Mouse (Mus musculus) frontal cortex, adult (tissue): ENCODE measurements around the gene Ano4.
"Not testable (repeated sequence)": the region's sequence is repeated elsewhere in the genome, so short reads cannot be mapped to it uniquely, and the experiment has no call there.

ENCODE experiments used
- ATAC-seq: cut with Nextera tagmentation; 2 replicates; pipeline ENCODE4 v1.9.2; 2017; ENCODE audit warnings: mild to moderate bottlenecking, moderate library complexity, mixed read lengths; ENCODE audit not compliant: low TSS enrichment

Ano4 gene

DNA sequence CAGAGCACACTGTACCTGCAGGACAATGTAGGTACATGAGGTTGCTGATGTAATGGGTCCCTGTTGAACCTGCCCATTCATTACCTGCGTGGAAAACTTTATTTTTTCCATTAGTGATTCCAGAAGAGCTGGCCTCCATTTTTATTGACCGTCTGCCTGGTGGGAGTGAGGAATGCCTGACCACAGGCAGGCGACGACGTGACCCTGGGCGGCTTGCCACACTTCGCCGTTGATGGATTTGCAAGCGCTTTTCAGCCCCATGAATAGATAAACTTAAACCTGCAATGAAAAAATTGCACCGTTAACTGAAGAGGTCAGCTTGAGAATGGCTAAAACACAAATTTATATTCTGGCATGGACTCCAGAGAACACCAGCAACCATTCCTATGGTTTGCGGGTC is 195.4 kb downstream of the Ano4 start:
- no peak for ATAC-seq

- no peak for ATAC-seq
These were observed 223.2 kb downstream of the Ano4 start for GRCm38 (mm10) chr10:89121391-89121790.

- ATAC-seq = no peak
These were observed 230.2 kb downstream of the Ano4 start for GRCm38 (mm10) chr10:89114381-89114780.

- ATAC-seq = peak; percentile 70
These were observed 233.1 kb downstream of the Ano4 start for GRCm38 (mm10) chr10:89111466-89111865.

- no peak for ATAC-seq
These were observed 233.6 kb downstream of the Ano4 start for GRCm38 (mm10) chr10:89110917-89111316.

DNA sequence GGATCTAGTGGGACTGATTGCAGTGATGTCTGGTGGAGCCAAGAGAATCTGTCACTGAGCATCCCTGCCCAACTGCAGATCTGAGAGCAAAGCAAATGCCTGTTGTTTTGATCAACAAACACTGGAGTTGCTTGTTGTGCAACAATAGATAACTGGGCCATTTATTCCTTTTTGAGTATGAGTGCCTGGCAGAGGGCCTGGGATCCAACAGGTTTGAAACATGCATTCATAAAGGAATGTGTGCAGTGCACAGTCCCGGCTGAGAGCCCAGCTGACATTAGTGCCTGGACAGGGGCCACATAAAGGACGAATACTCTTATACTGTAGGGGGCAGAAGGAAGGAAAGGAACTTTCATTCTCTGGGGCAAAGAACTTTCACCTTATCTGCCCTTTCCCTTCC is 241.0 kb downstream of the Ano4 start:
- ATAC-seq = peak; percentile 50

- ATAC-seq = no peak
These were observed 242.5 kb downstream of the Ano4 start for GRCm38 (mm10) chr10:89102025-89102424.

DNA sequence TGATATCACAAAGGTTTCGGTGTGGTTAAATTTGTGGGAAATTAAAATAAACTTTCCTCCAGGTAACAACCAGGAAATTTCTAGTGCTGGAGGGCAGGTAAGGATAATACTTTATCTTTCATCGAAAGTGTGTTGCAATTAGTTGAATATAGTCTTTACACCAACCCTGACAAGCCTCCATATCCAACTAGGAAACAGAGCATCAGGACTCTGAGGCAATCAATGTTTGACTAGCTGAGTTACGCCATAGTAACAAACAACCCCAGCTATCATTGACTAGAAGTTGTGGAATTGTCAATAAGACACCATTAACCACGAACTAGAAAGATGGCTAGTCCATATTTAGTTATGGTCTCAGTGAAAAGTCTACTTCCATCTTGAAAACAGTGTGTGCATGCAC is 246.4 kb downstream of the Ano4 start:
- ATAC-seq = no peak

- peak; percentile 72 for ATAC-seq
These were observed 252.1 kb downstream of the Ano4 start for GRCm38 (mm10) chr10:89092350-89093040.

- peak; percentile 92 for ATAC-seq
These were observed 267.1 kb downstream of the Ano4 start for GRCm38 (mm10) chr10:89077447-89077846.

- ATAC-seq = 0 out of 2 replicates have a peak, but pooled peaks have one; percentile 41
These were observed 288.7 kb downstream of the Ano4 start for GRCm38 (mm10) chr10:89055891-89056290.

DNA sequence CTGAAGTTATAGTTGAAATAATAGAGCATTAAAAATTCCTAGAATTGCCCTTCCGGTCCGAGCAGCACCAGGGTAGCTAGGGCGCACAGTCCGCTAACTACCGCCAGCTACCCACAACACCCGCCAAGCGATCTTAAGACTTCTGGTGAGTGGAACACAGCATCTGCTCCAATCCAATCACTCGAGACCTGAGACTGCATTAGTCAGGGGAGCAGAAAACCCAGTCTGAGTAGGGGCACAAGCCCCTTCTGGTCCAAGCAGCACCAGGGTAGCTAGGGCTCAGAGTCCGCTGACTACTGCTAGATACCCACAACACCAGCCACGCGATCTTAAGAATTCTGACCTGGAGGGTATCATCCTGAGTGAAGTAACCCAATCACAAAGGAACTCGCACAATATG is 299.6 kb downstream of the Ano4 start:
- not testable (repeated sequence) for ATAC-seq

GRCm38 (mm10) chr10:89044166-89044565 is 300.4 kb downstream of the Ano4 start:
- ATAC-seq = no peak

DNA sequence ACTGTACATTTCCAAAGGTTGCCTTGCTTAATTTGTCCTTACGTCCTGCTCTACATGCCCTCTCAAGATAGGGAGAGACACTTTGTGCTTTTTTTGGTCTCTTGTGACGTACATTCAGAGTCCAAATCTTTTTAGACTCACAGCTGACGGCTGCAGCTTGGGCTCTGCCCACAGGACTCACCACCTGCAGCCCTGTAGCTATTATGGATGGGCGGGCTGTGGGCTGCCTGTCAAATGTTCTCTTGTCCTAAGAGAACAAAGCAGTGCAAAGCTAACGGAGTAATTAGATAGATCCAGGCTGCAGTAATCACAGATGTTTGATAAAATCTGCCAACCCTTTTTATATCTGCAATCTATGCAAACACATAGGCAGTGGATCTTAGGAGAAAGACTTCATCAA is 325.6 kb downstream of the Ano4 start:
- peak; percentile 96 for ATAC-seq

DNA sequence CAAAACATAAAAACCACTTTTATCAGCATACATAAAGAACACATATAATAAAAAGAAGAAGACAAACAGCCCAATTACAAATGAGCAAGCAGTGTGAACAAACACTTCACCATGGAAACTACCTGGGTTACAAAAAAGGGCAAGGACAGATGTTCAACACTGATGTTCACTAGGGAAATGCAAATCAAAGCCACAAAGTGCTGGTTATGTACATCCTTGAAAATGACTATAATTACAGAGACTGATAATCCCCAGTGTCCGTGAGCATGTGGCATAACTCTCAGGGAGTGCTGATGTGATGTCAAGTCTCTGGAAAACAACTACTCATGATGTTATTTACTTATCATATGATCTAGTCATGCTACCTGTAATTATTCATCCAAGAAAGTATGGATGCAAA is 336.3 kb downstream of the Ano4 start:
- no peak for ATAC-seq

- ATAC-seq = peak; percentile 74
These were observed 340.0 kb downstream of the Ano4 start for GRCm38 (mm10) chr10:89004518-89004917.

DNA sequence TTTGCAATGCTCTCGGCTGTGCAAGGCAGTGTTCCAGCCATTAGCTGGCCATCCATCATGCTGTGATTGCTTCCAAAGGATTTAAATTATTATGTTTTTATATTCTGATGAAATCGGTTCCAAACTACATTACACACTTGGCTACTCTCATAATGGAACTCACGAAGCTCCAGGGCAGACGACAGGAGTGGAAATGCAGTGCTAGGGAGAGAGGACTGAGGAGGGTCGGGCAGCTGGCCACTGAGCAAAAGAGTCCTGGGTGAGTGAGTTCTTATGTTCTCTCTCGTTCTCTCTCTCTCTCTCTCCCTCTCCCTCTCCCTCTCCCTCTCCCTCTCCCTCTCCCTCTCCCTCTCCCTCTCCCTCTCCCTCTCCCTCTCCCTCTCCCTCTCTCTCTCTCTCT is 357.6 kb downstream of the Ano4 start:
- ATAC-seq = no peak

DNA sequence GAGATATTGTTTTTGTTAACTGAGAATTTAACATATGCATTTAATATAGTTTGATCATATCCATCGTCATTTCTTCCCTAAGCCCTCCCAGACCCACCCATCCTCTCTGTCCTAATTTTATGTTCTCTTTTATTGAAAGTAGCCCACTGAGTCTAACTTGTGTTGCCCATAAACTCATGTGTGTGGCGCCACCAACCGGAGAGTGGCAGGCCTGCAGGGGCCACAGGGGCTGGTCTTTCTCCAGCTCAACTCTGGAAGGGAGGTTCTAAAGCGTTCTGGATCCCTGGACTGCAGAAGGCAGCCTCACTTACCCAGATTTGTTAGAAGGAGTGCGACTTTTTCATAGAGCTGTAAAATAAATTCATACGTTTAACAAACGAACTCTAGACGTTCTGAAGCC is 361.1 kb downstream of the Ano4 start:
- peak; percentile 72; the same call in 1 of the 2 replicates for ATAC-seq

DNA sequence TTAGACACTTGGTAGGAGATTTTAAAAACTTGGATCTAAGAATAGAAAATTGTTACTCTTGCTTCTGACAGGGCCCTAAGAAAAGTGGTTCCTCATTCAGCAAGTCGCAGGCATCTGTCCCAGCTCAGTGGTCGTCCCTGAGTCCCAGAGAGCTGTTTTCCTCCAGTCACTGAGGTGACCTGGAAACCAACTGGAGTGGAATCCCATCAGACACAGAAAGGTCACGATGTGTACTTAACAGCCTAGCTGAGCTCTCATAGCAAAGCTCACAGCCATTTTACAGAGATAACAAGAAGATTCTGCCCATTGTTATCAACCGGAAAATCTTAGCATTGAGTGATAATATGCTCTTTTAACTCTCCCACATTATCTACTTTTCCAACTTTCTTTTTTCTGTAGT is 365.1 kb downstream of the Ano4 start:
- no peak for ATAC-seq

DNA sequence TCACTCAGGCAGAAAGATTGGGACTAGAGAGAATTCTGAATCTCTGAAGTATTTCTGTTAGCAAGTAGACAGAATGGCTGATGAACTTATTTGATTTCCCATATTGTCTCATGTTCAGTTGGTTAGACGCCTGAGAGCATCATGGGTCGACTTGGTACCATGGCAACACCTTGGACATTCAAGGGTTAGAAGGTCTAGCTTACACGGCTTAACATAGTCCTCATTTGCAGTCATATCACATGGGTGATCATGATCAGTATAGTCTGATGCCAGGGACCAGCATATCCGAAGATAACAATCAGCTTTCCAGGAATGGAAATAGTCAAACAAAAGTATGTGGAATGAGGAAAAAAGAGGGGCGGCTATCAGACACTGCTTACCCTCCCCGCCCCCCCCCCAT is 365.6 kb downstream of the Ano4 start:
- no peak for ATAC-seq

DNA sequence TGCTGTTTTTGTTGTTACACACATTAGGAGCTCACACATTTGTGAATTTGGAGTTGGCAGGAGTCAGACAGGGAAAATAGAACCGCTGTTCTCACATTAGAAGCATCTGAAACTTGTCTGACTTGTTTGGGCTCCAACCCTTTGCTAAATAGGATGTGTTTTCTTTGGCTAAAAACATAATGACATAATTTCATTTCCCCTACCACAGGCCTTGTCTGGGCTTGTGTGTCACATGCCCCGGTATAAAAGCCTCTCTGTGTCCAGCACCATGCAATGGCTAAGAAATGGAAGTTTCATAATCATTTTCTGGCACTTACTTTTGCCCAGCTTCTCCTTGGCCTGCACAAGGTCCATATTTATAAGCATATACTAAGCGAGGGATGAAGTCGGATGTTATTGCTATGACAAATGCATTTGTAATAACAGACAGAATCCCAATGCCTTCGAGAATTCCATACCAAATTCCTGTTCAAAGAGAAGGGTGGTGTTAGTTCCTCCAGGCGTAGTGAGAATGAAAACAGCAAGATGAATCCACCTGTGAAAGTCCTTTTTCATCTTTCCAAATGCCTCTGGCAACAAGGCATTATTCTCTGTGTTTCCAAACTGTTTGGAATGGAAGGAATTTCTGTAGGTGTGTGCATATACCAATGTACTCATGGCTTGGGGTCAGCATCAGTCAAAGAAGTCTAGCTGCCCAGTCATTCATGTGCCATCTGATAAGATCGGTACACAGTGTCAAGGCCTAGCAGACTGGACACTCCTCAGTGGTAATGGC is 373.4 kb downstream of the Ano4 start:
- ATAC-seq = no peak

- ATAC-seq = no peak
These were observed 376.0 kb downstream of the Ano4 start for GRCm38 (mm10) chr10:88968586-88968985.

GRCm38 (mm10) chr10:88960791-88961190 is 383.8 kb downstream of the Ano4 start:
- ATAC-seq = peak; percentile 99
